8 mouse cellular contexts compared by ENCODE assay signal in genomic region chr11:59134373-59134997, GRCm38 (mm10). TPM values are rescaled to one million over a fixed set of nuclear protein-coding genes. Genes with fewer than 3 reads are reported as not detected.
A peak's percentile ranks its signal among the peaks of the same experiment; 100 is the strongest.
DNase-seq lines count a peak whose midpoint lies in the region; ATAC-seq and TF ChIP-seq lines count a peak whose summit lies in the region.

No protein-coding gene starts in this region.

- peak overlapping the region; percentile 20; the same call in 1 of the 2 replicates for H3K9ac ChIP-seq in heart, adult 2 months (ENCODE audit: low read depth, low read length)
- no peak overlapping the region for H3K9ac ChIP-seq in embryonic facial prominence, embryonic 11.5 days (replicated peaks; ENCODE audit: low read length)
- H3K9ac ChIP-seq in hindbrain, postnatal 0 days (replicated peaks; ENCODE audit: low read length), result no peak overlapping the region
- no peak overlapping the region for H3K9ac ChIP-seq in midbrain, embryonic 12.5 days (replicated peaks)

- TF ChIP-seq CTCF in heart, adult 2 months (IDR thresholded peaks at IDR 0.05), result no peak
- no peak for TF ChIP-seq CTCF in hindbrain, postnatal 0 days (IDR thresholded peaks at IDR 0.05; ENCODE audit: low read depth)

- no peaks in the 10 kb centered on the region for H3K9me3 ChIP-seq in embryonic facial prominence, embryonic 11.5 days (replicated peaks; ENCODE audit: control insufficient read depth, low read length)
- no peaks in the 10 kb centered on the region for H3K9me3 ChIP-seq in hindbrain, postnatal 0 days (ENCODE audit: low read length)
- H3K9me3 ChIP-seq in midbrain, embryonic 12.5 days, result no peaks in the 10 kb centered on the region

- no peak for TF ChIP-seq EP300 in heart, adult 2 months (IDR thresholded peaks at IDR 0.05; ENCODE audit: insufficient read depth, low read depth, low read length)

- no peak for DNase-seq in heart, adult 2 months
- no peak for DNase-seq in heart, postnatal 36 days
- DNase-seq in embryonic facial prominence, embryonic 11.5 days (ENCODE audit: low spot score), result peak; percentile 6
- DNase-seq in hindbrain, postnatal 0 days (ENCODE audit: low spot score), result peak; percentile 11
- DNase-seq in natural killer cell, adult 2 months (ENCODE audit: low spot score in 2 of 2), result no peak
- no peak for DNase-seq in layer of hippocampus, postnatal 14 days (ENCODE audit: low spot score in 2 of 2)

- 0 out of 2 replicates have a peak, but pooled peaks cover 3% of the 10 kb centered on the region for H3K36me3 ChIP-seq in heart, adult 2 months (ENCODE audit: control insufficient read depth, insufficient read depth, low read length)
- H3K36me3 ChIP-seq in embryonic facial prominence, embryonic 11.5 days (replicated peaks; ENCODE audit: control insufficient read depth, insufficient read depth, low read depth, low read length), result no peaks in the 10 kb centered on the region
- H3K36me3 ChIP-seq in hindbrain, postnatal 0 days (ENCODE audit: insufficient read depth, low read length), result no peaks in the 10 kb centered on the region
- H3K36me3 ChIP-seq in midbrain, embryonic 12.5 days, result no peaks in the 10 kb centered on the region

- no peak for TF ChIP-seq POLR2A in heart, adult 2 months (IDR thresholded peaks at IDR 0.05; ENCODE audit: insufficient read depth, low read depth, low read length)

- H3K4me2 ChIP-seq in embryonic facial prominence, embryonic 11.5 days (ENCODE audit: low read depth, low read length), result peak overlapping the region; percentile 16; the same call in 1 of the 2 replicates
- peak overlapping the region; percentile 23; the same call in 1 of the 2 replicates for H3K4me2 ChIP-seq in hindbrain, postnatal 0 days (ENCODE audit: low read depth, low read length)
- peak overlapping the region; percentile 29 for H3K4me2 ChIP-seq in midbrain, embryonic 12.5 days (replicated peaks)

- no peak for ATAC-seq in embryonic facial prominence, embryonic 11.5 days (replicated peaks; ENCODE audit: insufficient number of reproducible peaks, low FRiP score, low TSS enrichment, low read depth)
- peak; percentile 16; the same call in 1 of the 2 replicates for ATAC-seq in hindbrain, postnatal 0 days
- no peak for ATAC-seq in midbrain, embryonic 12.5 days (ENCODE audit: low FRiP score, low read depth)
- ATAC-seq in cerebellum, adult (ENCODE audit: insufficient number of reproducible peaks, low FRiP score, low TSS enrichment), result no peak

- 0 out of 2 replicates have a peak overlapping the region, but pooled peaks have one; percentile 6 for H3K4me3 ChIP-seq in heart, adult 2 months
- no peak overlapping the region for H3K4me3 ChIP-seq in embryonic facial prominence, embryonic 11.5 days (ENCODE audit: low read depth, low read length)
- peak overlapping the region; percentile 6; the same call in 1 of the 2 replicates for H3K4me3 ChIP-seq in hindbrain, postnatal 0 days (ENCODE audit: low read length)
- H3K4me3 ChIP-seq in midbrain, embryonic 12.5 days, result peak overlapping the region; percentile 3; the same call in 1 of the 2 replicates

- peaks cover 9% of the 10 kb centered on the region; the same call in 1 of the 2 replicates for H3K27me3 ChIP-seq in heart, adult 2 months (ENCODE audit: control insufficient read depth, insufficient read depth, low read length)
- peaks cover 47% of the 10 kb centered on the region for H3K27me3 ChIP-seq in embryonic facial prominence, embryonic 11.5 days (ENCODE audit: control insufficient read depth, insufficient read depth, low read length)
- H3K27me3 ChIP-seq in hindbrain, postnatal 0 days (ENCODE audit: insufficient read depth, low read length), result peaks cover 37% of the 10 kb centered on the region
- peaks cover 82% of the 10 kb centered on the region for H3K27me3 ChIP-seq in midbrain, embryonic 12.5 days

- 8% methylated on average over 34 of the region's 35 CpGs for WGBS in heart, adult 2 months
- 9% methylated on average over 35 of the region's 35 CpGs for WGBS in embryonic facial prominence, embryonic 11.5 days
- 9% methylated on average over 33 of the region's 35 CpGs for WGBS in hindbrain, postnatal 0 days
- 8% methylated on average over 35 of the region's 35 CpGs for WGBS in midbrain, embryonic 12.5 days

- no peaks in the 10 kb centered on the region; the same call in none of the 2 replicates for H3K79me2 ChIP-seq in heart, adult 2 months (replicated peaks; ENCODE audit: control insufficient read depth, insufficient read depth, low read length)

- H3K27ac ChIP-seq in heart, adult 2 months, result no peak overlapping the region
- no peak overlapping the region for H3K27ac ChIP-seq in embryonic facial prominence, embryonic 11.5 days (replicated peaks; ENCODE audit: low read depth, low read length)
- H3K27ac ChIP-seq in hindbrain, postnatal 0 days, result no peak overlapping the region
- no peak overlapping the region for H3K27ac ChIP-seq in midbrain, embryonic 12.5 days (replicated peaks)

- intact Hi-C loops in heart, adult 2 months (cut with DNase I), result no loop called here
- intact Hi-C loops in heart, postnatal 36 days (cut with DNase I), result no loop called here

- peaks cover 1% of the 10 kb centered on the region; the same call in 1 of the 2 replicates for H3K4me1 ChIP-seq in heart, adult 2 months (ENCODE audit: control insufficient read depth, insufficient read depth, low read length)
- H3K4me1 ChIP-seq in embryonic facial prominence, embryonic 11.5 days (ENCODE audit: control insufficient read depth, insufficient read depth, low read length), result peaks cover 2% of the 10 kb centered on the region; the same call in 1 of the 2 replicates
- H3K4me1 ChIP-seq in hindbrain, postnatal 0 days (ENCODE audit: insufficient read depth, low read length), result no peaks in the 10 kb centered on the region
- H3K4me1 ChIP-seq in midbrain, embryonic 12.5 days, result peaks cover 2% of the 10 kb centered on the region; the same call in 1 of the 2 replicates

RNA-seq across cellular contexts. Expression of gene Obscn, which starts 1.7 kb away (rescaled TPM):
- total RNA-seq in heart, adult 2 months (2021), result 100 to 1,000 TPM; 667 to 894 TPM
- polyA plus RNA-seq in heart, adult 2 months (2012; rRNA removed), result 315 and 368 TPM in 2 replicates
- 100 to 1,000 TPM; 725 to 820 TPM for total RNA-seq in heart, postnatal 36 days (2021)
- polyA plus RNA-seq in embryonic facial prominence, embryonic 11.5 days (2014; fragmentation: Nextera tagmentation; extraction: Ambion mirVana), result 0.04 and 0.62 TPM in 2 replicates
- 2.3 and 2.8 TPM in 2 replicates for total RNA-seq in hindbrain, postnatal 0 days (2014; rRNA removed)
- 0.30 and 0.41 TPM in 2 replicates for polyA plus RNA-seq in hindbrain, postnatal 0 days (2015; fragmentation: Nextera tagmentation; extraction: Ambion mirVana)
- polyA plus RNA-seq in midbrain, embryonic 12.5 days (2016; fragmentation: Nextera tagmentation; extraction: Ambion mirVana), result 0.08 and 0.14 TPM in 2 replicates
- total RNA-seq in layer of hippocampus, postnatal 14 days (2021), result 1 to 10 TPM; 2.2 to 2.4 TPM

RNA-seq across cellular contexts. Expression of gene Iba57, which starts 29.1 kb away (rescaled TPM):
- 10 to 100 TPM; 14.8 to 17.9 TPM for total RNA-seq in heart, adult 2 months (2021)
- 10.6 and 11.8 TPM in 2 replicates for polyA plus RNA-seq in heart, adult 2 months (2012; rRNA removed)
- total RNA-seq in heart, postnatal 36 days (2021), result 10 to 100 TPM; 20.4 to 20.5 TPM
- polyA plus RNA-seq in embryonic facial prominence, embryonic 11.5 days (2014; fragmentation: Nextera tagmentation; extraction: Ambion mirVana), result 1.5 and 2.6 TPM in 2 replicates
- 13.3 and 14.8 TPM in 2 replicates for total RNA-seq in hindbrain, postnatal 0 days (2014; rRNA removed)
- 9.3 and 10.7 TPM in 2 replicates for polyA plus RNA-seq in hindbrain, postnatal 0 days (2015; fragmentation: Nextera tagmentation; extraction: Ambion mirVana)
- polyA plus RNA-seq in midbrain, embryonic 12.5 days (2016; fragmentation: Nextera tagmentation; extraction: Ambion mirVana), result 6.2 and 7.3 TPM in 2 replicates
- total RNA-seq in layer of hippocampus, postnatal 14 days (2021), result 1 to 10 TPM; 7.7 to 9.9 TPM

RNA-seq across cellular contexts. Expression of gene Gjc2, which starts 48.5 kb away (rescaled TPM):
- under 1 TPM; 0.45 to 0.57 TPM for total RNA-seq in heart, adult 2 months (2021)
- polyA plus RNA-seq in heart, adult 2 months (2012; rRNA removed), result 0.72 and 0.73 TPM in 2 replicates
- 1 to 10 TPM in 1 of 2 experiments, under 1 TPM in 1; 0.97 to 1.0 TPM for total RNA-seq in heart, postnatal 36 days (2021)
- polyA plus RNA-seq in embryonic facial prominence, embryonic 11.5 days (2014; fragmentation: Nextera tagmentation; extraction: Ambion mirVana), result 0.15 TPM in 1 of 2 replicates, not detected in the other
- 2.3 and 3.2 TPM in 2 replicates for total RNA-seq in hindbrain, postnatal 0 days (2014; rRNA removed)
- polyA plus RNA-seq in hindbrain, postnatal 0 days (2015; fragmentation: Nextera tagmentation; extraction: Ambion mirVana), result 0.38 and 0.76 TPM in 2 replicates
- polyA plus RNA-seq in midbrain, embryonic 12.5 days (2016; fragmentation: Nextera tagmentation; extraction: Ambion mirVana), result 0.10 TPM in 2 replicates
- 10 to 100 TPM; 20.6 to 21.1 TPM for total RNA-seq in layer of hippocampus, postnatal 14 days (2021)

RNA-seq across cellular contexts. Expression of gene Guk1, which starts 57.5 kb away (rescaled TPM):
- 100 to 1,000 TPM in 1 of 2 experiments, 10 to 100 TPM in 1; 97.5 to 113 TPM for total RNA-seq in heart, adult 2 months (2021)
- polyA plus RNA-seq in heart, adult 2 months (2012; rRNA removed), result 120 and 127 TPM in 2 replicates
- total RNA-seq in heart, postnatal 36 days (2021), result 100 to 1,000 TPM in 1 of 2 experiments, 10 to 100 TPM in 1; 88.3 to 117 TPM
- polyA plus RNA-seq in embryonic facial prominence, embryonic 11.5 days (2014; fragmentation: Nextera tagmentation; extraction: Ambion mirVana), result 121 and 139 TPM in 2 replicates
- 124 TPM in 2 replicates for total RNA-seq in hindbrain, postnatal 0 days (2014; rRNA removed)
- polyA plus RNA-seq in hindbrain, postnatal 0 days (2015; fragmentation: Nextera tagmentation; extraction: Ambion mirVana), result 258 and 271 TPM in 2 replicates
- 83.8 and 95.1 TPM in 2 replicates for polyA plus RNA-seq in midbrain, embryonic 12.5 days (2016; fragmentation: Nextera tagmentation; extraction: Ambion mirVana)
- 100 to 1,000 TPM; 124 to 128 TPM for total RNA-seq in layer of hippocampus, postnatal 14 days (2021)

Comparison
In these comparisons a context has a peak if more than half of its experiments do, and no peak if none do; other contexts are left out.
1. DNase-seq: peak in embryonic facial prominence, embryonic 11.5 days (single experiment) and hindbrain, postnatal 0 days (single experiment); none in heart, adult 2 months (0 of 2), heart, postnatal 36 days (0 of 2), natural killer cell, adult 2 months (0 of 2) and layer of hippocampus, postnatal 14 days (0 of 2).
2. RNA of gene Obscn, which starts 1.7 kb away (total RNA-seq): 667 to 894 TPM in heart, adult 2 months and 725 to 820 TPM in heart, postnatal 36 days; 2.3 to 2.8 TPM in hindbrain, postnatal 0 days and 2.2 to 2.4 TPM in layer of hippocampus, postnatal 14 days; every median in the first group is over 100 times any median in the second.
3. Peak in every context shown above with its lines, with median percentiles within 50 percentile points of each other: H3K4me2 ChIP-seq.